Mouse (Mus musculus): Measurements from ENCODE around the gene Apol7a. TPM values are rescaled to one million over a fixed set of nuclear protein-coding genes. Genes with fewer than 3 reads are reported as not detected.
A peak's percentile ranks its signal among the peaks of the same experiment; 100 is the strongest.

The Apol7a gene
- polyA plus RNA-seq, 1 experiment from 2014 or later = not detected

DNA sequence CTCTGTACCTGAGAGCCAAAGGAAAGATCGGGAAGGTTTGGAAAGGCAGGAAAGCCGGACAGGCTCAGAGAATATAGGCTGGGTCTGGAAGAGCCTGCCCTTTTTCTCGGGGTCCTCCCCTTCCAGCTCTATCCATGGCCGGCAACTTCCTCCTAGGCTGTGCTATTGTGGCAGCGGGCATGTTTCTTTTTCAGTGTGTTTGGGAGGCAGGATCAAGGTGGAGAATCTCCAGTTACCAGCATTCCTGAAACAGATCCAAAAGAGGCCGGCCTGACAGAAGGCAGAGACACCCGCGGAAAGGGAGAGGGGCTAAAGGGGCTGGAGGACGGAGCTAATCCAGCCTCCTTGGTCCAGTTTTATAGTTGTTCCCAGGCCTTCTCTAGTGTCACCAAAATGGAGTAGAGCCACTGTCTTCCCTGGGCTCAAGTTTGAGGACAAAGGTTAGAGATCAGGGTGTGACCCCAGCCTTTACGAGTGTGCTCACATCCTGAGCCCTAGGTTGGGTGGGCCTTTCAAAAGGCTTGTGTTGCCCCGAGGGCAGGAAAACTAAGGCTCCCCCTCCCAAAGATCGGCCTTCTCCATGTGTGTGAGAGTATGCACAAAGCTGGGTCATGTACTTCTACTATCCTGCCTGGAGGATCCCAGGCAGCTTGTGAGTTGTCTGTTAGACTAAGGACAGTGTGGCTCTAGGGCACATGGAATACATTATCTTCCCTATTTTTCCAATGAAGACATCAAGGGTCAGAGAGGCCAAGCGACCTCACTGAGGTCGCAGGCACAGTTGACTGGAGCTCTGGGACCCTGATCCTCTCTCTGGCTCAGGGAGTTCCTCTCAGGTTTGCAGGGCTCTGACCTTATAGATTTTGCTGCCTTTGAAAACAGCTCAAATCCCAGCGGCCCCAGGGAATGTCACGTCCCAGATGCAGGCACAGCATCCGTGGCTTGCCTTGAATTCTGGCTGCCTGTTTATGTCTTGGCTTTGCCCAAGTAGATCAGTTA lies 54.5 kb downstream of the Apol7a start:
- no peak; the same call in 1 of the 2 replicates for ATAC-seq (ENCODE audit: low FRiP score, low TSS enrichment)
- Histone ChIP-seq H3K4me1 (ENCODE audit: control insufficient read depth, insufficient read depth, low read length) (peaks cover 20% of the 10 kb centered on the region), H3K27me3 (ENCODE audit: control insufficient read depth, insufficient read depth, low read length) (no peaks in the 10 kb centered on the region), H3K36me3 (ENCODE audit: control insufficient read depth, insufficient read depth, low read length) (no peaks in the 10 kb centered on the region), H3K27ac (ENCODE audit: low read depth, low read length) (peak overlapping the region; percentile 87), H3K4me2 (replicated peaks; ENCODE audit: low read depth, low read length) (peak overlapping the region; percentile 37), H3K4me3 (ENCODE audit: low read length) (no peak overlapping the region), H3K9me3 (ENCODE audit: control insufficient read depth, low read length) (no peaks in the 10 kb centered on the region), H3K9ac (ENCODE audit: low read depth, low read length) (no peak overlapping the region; the same call in 1 of the 2 replicates)
- 15% methylated on average over 17 of the region's 17 CpGs for WGBS

DNA sequence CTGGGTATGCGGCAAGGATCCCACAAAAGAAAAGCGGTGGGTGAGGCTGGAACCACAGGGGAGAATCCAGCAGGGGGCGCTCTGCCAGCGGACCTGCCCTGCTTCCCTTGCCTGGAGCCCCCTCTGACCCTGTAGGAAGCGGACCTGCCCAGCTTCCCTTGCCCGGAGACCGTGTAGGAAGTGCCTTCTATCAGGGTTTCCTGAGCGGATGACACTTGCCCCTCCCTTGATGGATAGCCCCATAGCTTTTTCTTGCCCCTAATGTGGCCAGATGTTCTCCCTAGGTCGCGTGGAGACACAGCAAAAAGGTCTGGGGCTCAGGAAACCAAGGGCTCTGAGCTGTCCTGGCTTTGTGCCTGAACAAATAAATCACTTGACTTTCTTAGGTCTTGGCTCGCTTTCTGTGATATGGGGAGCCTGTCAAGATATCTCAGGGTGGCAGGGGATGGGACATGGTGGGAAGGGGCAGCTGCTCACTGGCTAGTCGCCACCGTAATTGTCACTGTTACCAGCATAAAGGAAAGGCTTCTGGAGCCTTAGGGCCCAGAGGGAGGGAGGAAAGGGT lies 55.3 kb downstream of the Apol7a start:
- peak overlapping the region; percentile 87 for H3K27ac ChIP-seq (ENCODE audit: low read depth, low read length)
- ATAC-seq (ENCODE audit: low FRiP score, low TSS enrichment) = peak; percentile 73
- WGBS = 5% methylated on average over 13 of the region's 13 CpGs
- H3K9ac ChIP-seq (ENCODE audit: low read depth, low read length) = peak overlapping the region; percentile 34
- no peaks in the 10 kb centered on the region for H3K9me3 ChIP-seq (ENCODE audit: control insufficient read depth, low read length)
- 0 out of 2 replicates have a peak overlapping the region, but pooled peaks have one; percentile 1 for H3K4me3 ChIP-seq (ENCODE audit: low read length)
- H3K36me3 ChIP-seq (ENCODE audit: control insufficient read depth, insufficient read depth, low read length) = no peaks in the 10 kb centered on the region
- H3K27me3 ChIP-seq (ENCODE audit: control insufficient read depth, insufficient read depth, low read length) = no peaks in the 10 kb centered on the region
- H3K4me2 ChIP-seq (replicated peaks; ENCODE audit: low read depth, low read length) = peak overlapping the region; percentile 37
- H3K4me1 ChIP-seq (ENCODE audit: control insufficient read depth, insufficient read depth, low read length) = peaks cover 20% of the 10 kb centered on the region

DNA sequence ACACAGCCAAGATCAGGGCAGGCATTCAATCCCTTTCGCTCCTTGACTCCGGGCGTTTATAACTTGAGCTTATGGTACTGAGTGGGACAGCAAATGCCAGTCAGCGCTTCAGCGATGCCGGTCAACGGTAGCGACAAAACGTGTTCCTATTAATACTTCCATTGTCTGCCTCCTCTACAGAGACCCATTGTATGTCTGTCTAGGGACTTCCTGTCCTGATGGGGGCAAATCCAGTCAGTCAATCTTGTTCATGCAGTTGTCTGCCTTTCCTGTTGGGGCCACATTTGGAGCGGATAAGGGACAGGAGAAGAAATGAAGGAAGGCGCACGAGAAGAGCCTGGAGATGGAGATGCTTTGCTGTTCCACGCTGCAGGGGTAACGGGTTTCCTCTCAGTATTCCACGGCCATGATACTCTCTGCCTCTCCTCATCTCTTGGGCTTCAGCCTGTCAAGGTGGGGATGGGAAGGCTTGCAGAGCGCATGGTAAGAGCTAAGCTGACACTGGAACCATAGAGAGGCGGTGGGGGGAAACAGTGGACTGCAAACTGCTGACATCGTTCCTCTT lies 55.9 kb downstream of the Apol7a start:
- 33% methylated on average over 18 of the region's 18 CpGs for WGBS
- no peak; the same call in 1 of the 2 replicates for ATAC-seq (ENCODE audit: low FRiP score, low TSS enrichment)

DNA sequence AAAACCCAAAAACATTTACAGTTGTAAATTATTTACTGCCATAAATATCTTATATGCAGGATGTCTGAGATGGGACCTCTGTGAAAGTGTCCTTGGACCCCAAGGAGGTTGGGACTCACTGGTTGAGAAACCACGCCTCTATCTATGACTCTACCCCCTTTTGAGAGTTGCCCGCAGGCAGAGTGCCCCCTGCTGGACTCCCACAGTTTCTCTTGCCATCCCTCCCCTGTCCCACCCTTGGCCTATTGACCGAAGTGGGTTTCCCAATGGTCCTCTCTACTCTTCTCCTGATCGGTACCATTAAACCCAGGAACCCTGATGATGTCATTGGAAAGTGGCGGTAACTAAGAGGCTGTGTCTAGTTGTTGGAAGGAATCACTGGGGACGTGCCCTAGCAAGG lies 56.9 kb downstream of the Apol7a start:
- H3K36me3 ChIP-seq (ENCODE audit: control insufficient read depth, insufficient read depth, low read length) = no peaks in the 10 kb centered on the region
- ATAC-seq (ENCODE audit: low FRiP score, low TSS enrichment) = no peak
- H3K27ac ChIP-seq (ENCODE audit: low read depth, low read length) = no peak overlapping the region
- no peak overlapping the region for H3K4me3 ChIP-seq (ENCODE audit: low read length)
- H3K27me3 ChIP-seq (ENCODE audit: control insufficient read depth, insufficient read depth, low read length) = no peaks in the 10 kb centered on the region
- no peak overlapping the region for H3K9ac ChIP-seq (ENCODE audit: low read depth, low read length)
- peaks cover 20% of the 10 kb centered on the region for H3K4me1 ChIP-seq (ENCODE audit: control insufficient read depth, insufficient read depth, low read length)
- H3K4me2 ChIP-seq (replicated peaks; ENCODE audit: low read depth, low read length) = no peak overlapping the region
- 87% methylated on average over 6 of the region's 6 CpGs for WGBS
- H3K9me3 ChIP-seq (ENCODE audit: control insufficient read depth, low read length) = no peaks in the 10 kb centered on the region

More for the DNA sequence above, 55.9 kb downstream of the Apol7a start:
- H3K27me3 ChIP-seq (ENCODE audit: control insufficient read depth, insufficient read depth, low read length) = no peaks in the 10 kb centered on the region
- peak overlapping the region; percentile 34; the same call in 1 of the 2 replicates for H3K9ac ChIP-seq (ENCODE audit: low read depth, low read length)
- H3K4me3 ChIP-seq (ENCODE audit: low read length) = no peak overlapping the region
- H3K9me3 ChIP-seq (ENCODE audit: control insufficient read depth, low read length) = no peaks in the 10 kb centered on the region
- no peaks in the 10 kb centered on the region for H3K36me3 ChIP-seq (ENCODE audit: control insufficient read depth, insufficient read depth, low read length)
- peak overlapping the region; percentile 87; the same call in 1 of the 2 replicates for H3K27ac ChIP-seq (ENCODE audit: low read depth, low read length)
- H3K4me1 ChIP-seq (ENCODE audit: control insufficient read depth, insufficient read depth, low read length) = peaks cover 20% of the 10 kb centered on the region
- peak overlapping the region; percentile 37 for H3K4me2 ChIP-seq (replicated peaks; ENCODE audit: low read depth, low read length)

DNA sequence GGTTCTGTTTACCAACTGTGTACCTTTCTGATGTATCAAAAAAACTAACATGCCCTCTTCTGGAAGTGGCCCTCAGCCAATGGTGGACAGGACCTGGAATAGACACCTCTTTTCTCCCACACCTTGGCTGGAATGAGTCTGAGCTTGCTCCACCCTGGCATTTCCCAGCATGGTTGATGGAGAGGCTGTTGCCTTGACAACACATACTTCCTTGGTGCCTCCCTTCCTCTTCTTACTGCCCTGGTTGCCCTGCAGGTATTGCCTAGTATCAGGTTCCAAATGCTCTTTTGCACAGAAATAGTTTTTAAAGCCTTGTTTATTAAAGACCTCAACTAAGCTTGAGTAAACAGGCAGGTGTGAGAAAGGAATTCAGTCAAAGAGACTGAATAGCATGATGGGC lies 58.3 kb downstream of the Apol7a start:
- H3K4me2 ChIP-seq (replicated peaks; ENCODE audit: low read depth, low read length) = no peak overlapping the region
- H3K4me1 ChIP-seq (ENCODE audit: control insufficient read depth, insufficient read depth, low read length) = peaks cover 20% of the 10 kb centered on the region
- H3K9ac ChIP-seq (ENCODE audit: low read depth, low read length) = no peak overlapping the region
- no peak for ATAC-seq (ENCODE audit: low FRiP score, low TSS enrichment)
- no peaks in the 10 kb centered on the region for H3K27me3 ChIP-seq (ENCODE audit: control insufficient read depth, insufficient read depth, low read length)
- no peak overlapping the region for H3K27ac ChIP-seq (ENCODE audit: low read depth, low read length)
- no peaks in the 10 kb centered on the region for H3K36me3 ChIP-seq (ENCODE audit: control insufficient read depth, insufficient read depth, low read length)
- no peak overlapping the region for H3K4me3 ChIP-seq (ENCODE audit: low read length)
- H3K9me3 ChIP-seq (ENCODE audit: control insufficient read depth, low read length) = no peaks in the 10 kb centered on the region

DNA sequence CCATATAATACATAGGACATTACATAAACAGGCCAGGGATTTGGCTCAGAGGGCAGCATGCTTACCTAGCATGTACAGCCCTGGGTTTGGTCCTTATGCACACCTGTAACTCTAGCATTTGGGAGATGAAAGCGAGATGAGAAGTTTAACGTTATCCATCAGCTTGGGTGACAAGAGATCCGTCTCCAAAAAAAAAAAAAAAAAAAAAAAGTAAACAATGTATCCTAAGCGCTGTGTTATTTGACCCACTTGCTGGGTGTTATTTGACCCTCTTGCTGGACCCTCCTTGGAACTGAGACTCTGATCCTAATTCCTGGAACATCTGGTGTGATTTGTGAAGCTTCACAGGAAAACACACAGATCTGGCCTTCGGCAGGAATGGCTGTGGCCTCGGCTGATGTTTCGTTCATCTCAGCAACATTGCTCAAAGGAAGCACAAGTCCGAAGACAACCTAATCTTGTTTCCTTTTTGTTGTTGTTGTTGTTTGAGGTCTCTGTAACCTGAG lies 59.9 kb downstream of the Apol7a start:
- Histone ChIP-seq H3K9ac (ENCODE audit: low read depth, low read length) (no peak overlapping the region), H3K27ac (ENCODE audit: low read depth, low read length) (no peak overlapping the region), H3K4me1 (ENCODE audit: control insufficient read depth, insufficient read depth, low read length) (peaks cover 12% of the 10 kb centered on the region), H3K4me3 (ENCODE audit: low read length) (no peak overlapping the region), H3K27me3 (ENCODE audit: control insufficient read depth, insufficient read depth, low read length) (no peaks in the 10 kb centered on the region), H3K9me3 (ENCODE audit: control insufficient read depth, low read length) (no peaks in the 10 kb centered on the region), H3K36me3 (ENCODE audit: control insufficient read depth, insufficient read depth, low read length) (no peaks in the 10 kb centered on the region), H3K4me2 (replicated peaks; ENCODE audit: low read depth, low read length) (no peak overlapping the region)
- ATAC-seq (ENCODE audit: low FRiP score, low TSS enrichment) = no peak
- 26% methylated on average over 8 of the region's 8 CpGs for WGBS

DNA sequence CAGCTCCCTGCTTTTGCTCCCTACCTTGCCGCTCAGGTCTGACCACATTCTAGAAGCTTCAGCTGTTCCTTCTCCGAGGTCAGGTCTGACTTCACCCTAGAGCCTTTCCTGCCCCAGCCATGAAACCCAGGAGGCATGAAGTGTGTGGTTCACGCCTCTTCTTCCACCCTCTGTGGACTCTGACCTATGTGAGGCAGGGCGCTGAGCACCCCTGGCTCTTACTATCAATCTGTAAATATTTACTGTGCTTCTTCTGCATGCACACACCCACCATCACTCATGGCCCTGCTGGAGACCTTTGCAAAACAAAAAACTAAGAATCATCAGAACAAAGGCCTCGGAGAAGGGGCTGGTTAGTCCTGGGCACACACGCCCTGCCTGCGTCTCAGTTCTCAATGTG lies 60.5 kb downstream of the Apol7a start:
- no peak overlapping the region for H3K9ac ChIP-seq (ENCODE audit: low read depth, low read length)
- H3K4me3 ChIP-seq (ENCODE audit: low read length) = no peak overlapping the region
- H3K27me3 ChIP-seq (ENCODE audit: control insufficient read depth, insufficient read depth, low read length) = no peaks in the 10 kb centered on the region
- H3K4me2 ChIP-seq (replicated peaks; ENCODE audit: low read depth, low read length) = no peak overlapping the region
- H3K27ac ChIP-seq (ENCODE audit: low read depth, low read length) = peak overlapping the region; percentile 3; the same call in 1 of the 2 replicates
- ATAC-seq (ENCODE audit: low FRiP score, low TSS enrichment) = no peak; the same call in 1 of the 2 replicates
- 49% methylated on average over 7 of the region's 7 CpGs for WGBS
- H3K9me3 ChIP-seq (ENCODE audit: control insufficient read depth, low read length) = no peaks in the 10 kb centered on the region
- no peaks in the 10 kb centered on the region for H3K36me3 ChIP-seq (ENCODE audit: control insufficient read depth, insufficient read depth, low read length)
- H3K4me1 ChIP-seq (ENCODE audit: control insufficient read depth, insufficient read depth, low read length) = peaks cover 6% of the 10 kb centered on the region

Data from kidney, embryonic 14.5 days (tissue).